Mouse (Mus musculus) adipocyte (in vitro differentiated cells): ENCODE measurements around the gene Cldn10.
"Not testable (repeated sequence)": the region's sequence is repeated elsewhere in the genome, so short reads cannot be mapped to it uniquely, and the experiment has no call there.

Source experiments
- DNase-seq: peaks from one replicate; pipeline ENCODE4 v3.0.0-alpha.2; 2016; ENCODE audit warnings: low spot score

The Cldn10 gene

GRCm38 (mm10) chr14:118782241-118782640 is 5.5 kb upstream of the Cldn10 start:
- no peak for DNase-seq

- DNase-seq: no peak
Observed at GRCm38 (mm10) chr14:118783326-118783935, 4.3 kb upstream of the Cldn10 start.

- DNase-seq: no peak
Observed at GRCm38 (mm10) chr14:118790217-118790616, 2.5 kb downstream of the Cldn10 start.

- DNase-seq: no peak
Observed at GRCm38 (mm10) chr14:118792957-118793356, 5.2 kb downstream of the Cldn10 start.

- no peak for DNase-seq
Observed at GRCm38 (mm10) chr14:118793416-118793815, 5.7 kb downstream of the Cldn10 start.

- no peak for DNase-seq
Observed at GRCm38 (mm10) chr14:118794196-118794595, 6.5 kb downstream of the Cldn10 start.

- no peak for DNase-seq
Observed at GRCm38 (mm10) chr14:118794893-118795292, 7.2 kb downstream of the Cldn10 start.

GRCm38 (mm10) chr14:118795915-118796693 is 8.4 kb downstream of the Cldn10 start:
- DNase-seq: no peak

GRCm38 (mm10) chr14:118796694-118797058 is 9.0 kb downstream of the Cldn10 start:
- DNase-seq: no peak

- DNase-seq: no peak
Observed at GRCm38 (mm10) chr14:118797270-118797669, 9.6 kb downstream of the Cldn10 start.

GRCm38 (mm10) chr14:118799918-118800317 is 12.2 kb downstream of the Cldn10 start:
- no peak for DNase-seq

- no peak for DNase-seq
Observed at GRCm38 (mm10) chr14:118803936-118804335, 16.2 kb downstream of the Cldn10 start.

GRCm38 (mm10) chr14:118804351-118804750 is 16.6 kb downstream of the Cldn10 start:
- no peak for DNase-seq

GRCm38 (mm10) chr14:118807653-118808052 is 19.9 kb downstream of the Cldn10 start:
- DNase-seq: peak; percentile 19

- not testable (repeated sequence) for DNase-seq
Observed at GRCm38 (mm10) chr14:118808183-118808582, 20.5 kb downstream of the Cldn10 start.

GRCm38 (mm10) chr14:118809686-118810085 is 22.0 kb downstream of the Cldn10 start:
- DNase-seq: no peak

- DNase-seq: not testable (repeated sequence)
Observed at GRCm38 (mm10) chr14:118811256-118811655, 23.5 kb downstream of the Cldn10 start.

- DNase-seq: no peak
Observed at GRCm38 (mm10) chr14:118813111-118813510, 25.4 kb downstream of the Cldn10 start.

GRCm38 (mm10) chr14:118816503-118816902 is 28.8 kb downstream of the Cldn10 start:
- DNase-seq: peak; percentile 59

- peak; percentile 68 for DNase-seq
Observed at GRCm38 (mm10) chr14:118820111-118820510, 32.4 kb downstream of the Cldn10 start.

- no peak for DNase-seq
Observed at GRCm38 (mm10) chr14:118822816-118823215, 35.1 kb downstream of the Cldn10 start.

GRCm38 (mm10) chr14:118823313-118823712 is 35.6 kb downstream of the Cldn10 start:
- DNase-seq: no peak

GRCm38 (mm10) chr14:118826346-118826745 is 38.6 kb downstream of the Cldn10 start:
- no peak for DNase-seq
